Mouse (Mus musculus) neural tube, embryonic 11.5 days (tissue): Measurements from ENCODE around the gene Actr1a. TPM values are rescaled to one million over a fixed set of nuclear protein-coding genes. Genes with fewer than 3 reads are reported as not detected.
A peak's percentile ranks its signal among the peaks of the same experiment; 100 is the strongest.

Experiments used
- ATAC-seq: fragments of 200-750 bp; cut with Nextera tagmentation; 2 replicates; pipeline ENCODE4 v1.8.0; 2017; ENCODE audit warnings: moderate number of reproducible peaks, mild to moderate bottlenecking, moderate TSS enrichment, moderate library complexity; ENCODE audit not compliant: insufficient read depth, low FRiP score, low TSS enrichment
- DNase-seq: peaks from one replicate; pipeline ENCODE4 v3.0.0-alpha.2; 2015; ENCODE audit warnings: low spot score
- H3K27ac ChIP-seq: fragments of 300-500 bp; sonication (generic); 2 replicates; pipeline ENCODE4 v1.5.1; 2014; ENCODE audit warnings: low read depth, mild to moderate bottlenecking, low read length
- H3K27me3 ChIP-seq: fragments of 300-500 bp; sonication (generic); 2 replicates; pipeline ENCODE4 v1.6.1; 2014; ENCODE audit warnings: mild to moderate bottlenecking, low read length, mixed read lengths; ENCODE audit not compliant: control insufficient read depth, insufficient read depth
- H3K36me3 ChIP-seq: fragments of 300-500 bp; sonication (generic); 2 replicates; pipeline ENCODE4 v1.6.1; 2014; ENCODE audit warnings: mild to moderate bottlenecking, low read length, moderate library complexity, mixed read lengths; ENCODE audit not compliant: control insufficient read depth, insufficient read depth
- H3K4me1 ChIP-seq: fragments of 300-500 bp; sonication (generic); 2 replicates; pipeline ENCODE4 v1.6.1; 2014; ENCODE audit warnings: low read length, mixed read lengths; ENCODE audit not compliant: control insufficient read depth, insufficient read depth
- H3K4me2 ChIP-seq: fragments of 300-500 bp; sonication (generic); 2 replicates; pipeline ENCODE4 v1.6.1; 2014; ENCODE audit warnings: low read depth, mild to moderate bottlenecking, moderate library complexity
- H3K4me3 ChIP-seq: fragments of 300-500 bp; sonication (generic); 2 replicates; pipeline ENCODE4 v1.5.1; 2014; ENCODE audit warnings: low read depth, low read length
- H3K9ac ChIP-seq: fragments of 300-500 bp; sonication (generic); 2 replicates; pipeline ENCODE4 v1.6.1; 2014; ENCODE audit warnings: mild to moderate bottlenecking, low read length
- H3K9me3 ChIP-seq: fragments of 300-500 bp; sonication (generic); 2 replicates; pipeline ENCODE4 v1.6.1; 2016; ENCODE audit warnings: low read length; ENCODE audit not compliant: control insufficient read depth
- WGBS: fragments of 180-500 bp; shearing (Covaris S2); extraction: QIAGEN DNeasy Blood & Tissue Kit; methylation state at CpG from one replicate; pipeline ENCODE4 v1.1.7; 2014; 5-methylcytosine and 5-hydroxymethylcytosine counted together
- polyA plus RNA-seq: library from polyadenylated mRNA; unstranded; fragments of >200 nt; fragmentation: Nextera tagmentation; extraction: Ambion mirVana; gene quantifications from 2 replicates; pipeline ENCODE4 v1.2.1, GENCODE M21; 2014

The Actr1a gene
- polyA plus RNA-seq, 1 experiment from 2014 or later = 262 TPM

- no peaks in the 10 kb centered on the region for H3K9me3 ChIP-seq
- H3K27me3 ChIP-seq = no peaks in the 10 kb centered on the region
- no peak overlapping the region for H3K9ac ChIP-seq
- DNase-seq = peak; percentile 37
- no peak overlapping the region for H3K4me2 ChIP-seq
- H3K36me3 ChIP-seq = no peaks in the 10 kb centered on the region
- H3K4me1 ChIP-seq = no peaks in the 10 kb centered on the region
- no peak for ATAC-seq
- WGBS = 35% methylated on average over 4 of the region's 4 CpGs
- H3K4me3 ChIP-seq = no peak overlapping the region
- no peak overlapping the region for H3K27ac ChIP-seq
These were observed 26.3 kb downstream of the Actr1a start for GRCm38 (mm10) chr19:46369204-46369603.

- H3K27me3 ChIP-seq = no peaks in the 10 kb centered on the region
- H3K4me2 ChIP-seq = no peak overlapping the region
- no peaks in the 10 kb centered on the region for H3K36me3 ChIP-seq
- DNase-seq (no peak), ATAC-seq (no peak)
- H3K4me3 ChIP-seq = no peak overlapping the region
- no peaks in the 10 kb centered on the region for H3K4me1 ChIP-seq
- no peak overlapping the region for H3K9ac ChIP-seq
- H3K27ac ChIP-seq = no peak overlapping the region
- no peaks in the 10 kb centered on the region for H3K9me3 ChIP-seq
- WGBS = 87% methylated on average over 22 of the region's 23 CpGs
These were observed 27.6 kb downstream of the Actr1a start for GRCm38 (mm10) chr19:46367798-46368590.

GRCm38 (mm10) chr19:46363294-46364009 is 32.1 kb downstream of the Actr1a start:
- Histone ChIP-seq H3K4me3 (no peak overlapping the region), H3K27me3 (peaks cover 1% of the 10 kb centered on the region; the same call in 1 of the 2 replicates), H3K4me2 (no peak overlapping the region), H3K4me1 (no peaks in the 10 kb centered on the region), H3K27ac (no peak overlapping the region), H3K9me3 (no peaks in the 10 kb centered on the region), H3K36me3 (no peaks in the 10 kb centered on the region), H3K9ac (no peak overlapping the region)
- ATAC-seq = no peak
- 87% methylated on average over 11 of the region's 11 CpGs for WGBS
- DNase-seq = no peak

GRCm38 (mm10) chr19:46362104-46362503 is 33.4 kb downstream of the Actr1a start:
- Histone ChIP-seq H3K4me2 (no peak overlapping the region), H3K9me3 (no peaks in the 10 kb centered on the region), H3K27me3 (peaks cover 10% of the 10 kb centered on the region), H3K9ac (no peak overlapping the region), H3K36me3 (no peaks in the 10 kb centered on the region), H3K4me1 (no peaks in the 10 kb centered on the region), H3K27ac (no peak overlapping the region), H3K4me3 (no peak overlapping the region)
- ATAC-seq = no peak
- DNase-seq = no peak
- 91% methylated on average over 8 of the region's 8 CpGs for WGBS

- no peak for ATAC-seq
- no peak overlapping the region for H3K27ac ChIP-seq
- no peak overlapping the region for H3K4me2 ChIP-seq
- peaks cover 10% of the 10 kb centered on the region for H3K27me3 ChIP-seq
- WGBS = 63% methylated on average over 4 of the region's 4 CpGs
- no peaks in the 10 kb centered on the region for H3K9me3 ChIP-seq
- H3K4me3 ChIP-seq = no peak overlapping the region
- H3K36me3 ChIP-seq = no peaks in the 10 kb centered on the region
- DNase-seq = no peak
- no peaks in the 10 kb centered on the region for H3K4me1 ChIP-seq
- H3K9ac ChIP-seq = no peak overlapping the region
These were observed 37.2 kb downstream of the Actr1a start for GRCm38 (mm10) chr19:46358381-46358780.

GRCm38 (mm10) chr19:46357344-46358280 is 37.9 kb downstream of the Actr1a start:
- Histone ChIP-seq H3K4me3 (peak overlapping the region; percentile 44), H3K9me3 (no peaks in the 10 kb centered on the region), H3K4me1 (no peaks in the 10 kb centered on the region), H3K9ac (peak overlapping the region; percentile 61), H3K27ac (no peak overlapping the region), H3K27me3 (peaks cover 10% of the 10 kb centered on the region), H3K4me2 (peak overlapping the region; percentile 72), H3K36me3 (no peaks in the 10 kb centered on the region)
- 15% methylated on average over 25 of the region's 25 CpGs for WGBS
- ATAC-seq = no peak
- DNase-seq = no peak

GRCm38 (mm10) chr19:46356701-46357138 is 38.8 kb downstream of the Actr1a start:
- Histone ChIP-seq H3K4me2 (peak overlapping the region; percentile 72), H3K27me3 (peaks cover 10% of the 10 kb centered on the region), H3K27ac (no peak overlapping the region), H3K9ac (peak overlapping the region; percentile 61), H3K36me3 (no peaks in the 10 kb centered on the region), H3K4me1 (no peaks in the 10 kb centered on the region), H3K9me3 (no peaks in the 10 kb centered on the region), H3K4me3 (peak overlapping the region; percentile 44)
- DNase-seq = peak; percentile 87
- peak; percentile 67 for ATAC-seq
- under 1% methylated on average over 29 of the region's 29 CpGs for WGBS

- 64% methylated on average over 10 of the region's 10 CpGs for WGBS
- no peaks in the 10 kb centered on the region for H3K36me3 ChIP-seq
- peak within 1 kb of the TSS; percentile 61 for H3K9ac ChIP-seq
- H3K27ac ChIP-seq = 0 out of 2 replicates have a peak within 1 kb of the TSS, but pooled peaks have one; percentile 54
- peaks cover 4% of the 10 kb centered on the region for H3K4me1 ChIP-seq
- H3K4me3 ChIP-seq = peak within 1 kb of the TSS; percentile 48
- no peaks in the 10 kb centered on the region for H3K9me3 ChIP-seq
- peak within 1 kb of the TSS; percentile 73 for H3K4me2 ChIP-seq
- H3K27me3 ChIP-seq = peaks cover 11% of the 10 kb centered on the region
- ATAC-seq (no peak), DNase-seq (no peak)
These were observed 45.2 kb downstream of the Actr1a start, which contains the start of gene 2310034G01Rik for GRCm38 (mm10) chr19:46350168-46350932. Gene 2310034G01Rik (minus strand): TSS chr19:46350302.
